Mouse (Mus musculus): ENCODE measurements around the gene Itgb2l. TPM values are rescaled to one million over a fixed set of nuclear protein-coding genes. Genes with fewer than 3 reads are reported as not detected.
A peak's percentile ranks its signal among the peaks of the same experiment; 100 is the strongest.

Gene Itgb2l
- polyA plus RNA-seq, 1 experiment: 0.23 TPM

DNA sequence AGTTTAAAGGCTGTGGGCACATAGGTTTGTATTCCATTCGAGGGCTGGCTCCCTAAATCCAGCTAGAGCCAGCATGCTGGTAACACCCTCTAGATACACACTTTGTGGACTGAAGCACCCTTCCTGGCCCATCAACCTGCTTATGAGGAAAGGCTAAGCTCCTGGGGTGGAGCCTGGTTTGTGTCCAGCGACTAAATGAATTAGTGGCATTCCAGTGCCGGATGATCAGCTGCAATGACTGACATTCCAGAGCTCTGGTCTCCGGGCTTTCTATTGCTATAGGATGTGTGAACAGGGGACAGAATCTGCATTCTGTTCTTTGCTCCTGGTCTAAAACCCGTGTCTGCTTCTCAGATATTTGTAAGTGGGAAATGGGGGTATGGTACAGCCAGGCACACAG lies 28.9 kb upstream of the Itgb2l start:
- TF ChIP-seq POLR2A (IDR thresholded peaks at IDR 0.05; ENCODE audit: low read depth, low read length): no peak
- no peak for TF ChIP-seq CTCF (IDR thresholded peaks at IDR 0.05; ENCODE audit: extremely low read depth, insufficient read length, insufficient replicate concordance, low read depth, low read length)
- 20% methylated on average over 5 of the region's 5 CpGs for WGBS
- H3K36me3 ChIP-seq (ENCODE audit: control insufficient read depth, insufficient read depth, low read length): no peaks in the 10 kb centered on the region
- H3K4me3 ChIP-seq (ENCODE audit: low read depth, low read length): no peak overlapping the region
- H3K27ac ChIP-seq (ENCODE audit: insufficient read depth, low read depth, low read length): no peak overlapping the region
- no peaks in the 10 kb centered on the region for H3K4me1 ChIP-seq (ENCODE audit: control insufficient read depth, insufficient read depth, insufficient read length, low read length)
- no peaks in the 10 kb centered on the region for H3K27me3 ChIP-seq (ENCODE audit: control insufficient read depth, insufficient read depth, low read length)

GRCm38 (mm10) chr16:96469640-96470039 lies 26.2 kb upstream of the Itgb2l start:
- peak; percentile 15; the same call in 1 of the 2 replicates for TF ChIP-seq CTCF (IDR thresholded peaks at IDR 0.05; ENCODE audit: extremely low read depth, insufficient read length, insufficient replicate concordance, low read depth, low read length)
- no peak for TF ChIP-seq POLR2A (IDR thresholded peaks at IDR 0.05; ENCODE audit: low read depth, low read length)
- Histone ChIP-seq H3K4me1 (ENCODE audit: control insufficient read depth, insufficient read depth, insufficient read length, low read length) (no peaks in the 10 kb centered on the region), H3K27me3 (ENCODE audit: control insufficient read depth, insufficient read depth, low read length) (no peaks in the 10 kb centered on the region), H3K36me3 (ENCODE audit: control insufficient read depth, insufficient read depth, low read length) (no peaks in the 10 kb centered on the region), H3K4me3 (ENCODE audit: low read depth, low read length) (no peak overlapping the region), H3K27ac (ENCODE audit: insufficient read depth, low read depth, low read length) (no peak overlapping the region)
- 43% methylated on average over 4 of the region's 4 CpGs for WGBS

GRCm38 (mm10) chr16:96468698-96469097 lies 25.3 kb upstream of the Itgb2l start:
- WGBS: 70% methylated on average over 4 of the region's 4 CpGs
- Histone ChIP-seq H3K27ac (ENCODE audit: insufficient read depth, low read depth, low read length) (no peak overlapping the region), H3K36me3 (ENCODE audit: control insufficient read depth, insufficient read depth, low read length) (no peaks in the 10 kb centered on the region), H3K4me3 (ENCODE audit: low read depth, low read length) (no peak overlapping the region), H3K27me3 (ENCODE audit: control insufficient read depth, insufficient read depth, low read length) (no peaks in the 10 kb centered on the region; the same call in 1 of the 2 replicates), H3K4me1 (ENCODE audit: control insufficient read depth, insufficient read depth, insufficient read length, low read length) (no peaks in the 10 kb centered on the region)
- no peak for TF ChIP-seq POLR2A (IDR thresholded peaks at IDR 0.05; ENCODE audit: low read depth, low read length)
- no peak for TF ChIP-seq CTCF (IDR thresholded peaks at IDR 0.05; ENCODE audit: extremely low read depth, insufficient read length, insufficient replicate concordance, low read depth, low read length)

GRCm38 (mm10) chr16:96468011-96468410 lies 24.6 kb upstream of the Itgb2l start:
- no peak overlapping the region for H3K27ac ChIP-seq (ENCODE audit: insufficient read depth, low read depth, low read length)
- no peak overlapping the region for H3K4me3 ChIP-seq (ENCODE audit: low read depth, low read length)
- 52% methylated on average over 4 of the region's 4 CpGs for WGBS

DNA sequence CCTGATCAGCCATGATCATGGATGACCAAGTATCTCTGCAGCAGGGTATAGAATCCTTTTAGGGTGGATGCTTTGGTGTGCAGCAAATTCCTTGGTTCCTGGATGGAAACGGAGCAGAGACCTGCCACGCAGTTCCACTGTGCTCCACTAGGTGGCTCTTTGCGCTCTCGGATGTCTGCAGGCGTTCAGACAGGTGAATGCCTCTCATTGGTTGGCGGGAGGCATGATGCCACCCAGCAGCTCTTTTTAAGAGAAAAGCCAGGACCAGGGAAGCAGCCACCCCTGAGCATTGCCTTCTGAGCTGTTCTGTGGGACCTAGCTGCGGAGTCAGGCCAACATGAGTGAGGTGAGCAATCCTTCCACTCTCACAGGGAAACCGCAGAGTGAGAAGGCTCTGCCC lies 24.0 kb upstream of the Itgb2l start, which contains the start of gene Pcp4:
Pcp4 (plus strand) TSS at position 162 of the 400 bp plus-strand sequence.
- Histone ChIP-seq H3K4me3 (ENCODE audit: low read depth, low read length) (no peak within 1 kb of the TSS), H3K4me1 (ENCODE audit: control insufficient read depth, insufficient read depth, insufficient read length, low read length) (no peaks in the 10 kb centered on the region), H3K36me3 (ENCODE audit: control insufficient read depth, insufficient read depth, low read length) (no peaks in the 10 kb centered on the region), H3K27ac (ENCODE audit: insufficient read depth, low read depth, low read length) (no peak within 1 kb of the TSS), H3K27me3 (ENCODE audit: control insufficient read depth, insufficient read depth, low read length) (no peaks in the 10 kb centered on the region; the same call in 1 of the 2 replicates)
- TF ChIP-seq POLR2A (IDR thresholded peaks at IDR 0.05; ENCODE audit: low read depth, low read length): no peak
- TF ChIP-seq CTCF (IDR thresholded peaks at IDR 0.05; ENCODE audit: extremely low read depth, insufficient read length, insufficient replicate concordance, low read depth, low read length): peak; percentile 93
- WGBS: 13% methylated on average over 8 of the region's 8 CpGs

More at GRCm38 (mm10) chr16:96468011-96468410, 24.6 kb upstream of the Itgb2l start:
- Histone ChIP-seq H3K36me3 (ENCODE audit: control insufficient read depth, insufficient read depth, low read length) (no peaks in the 10 kb centered on the region), H3K27me3 (ENCODE audit: control insufficient read depth, insufficient read depth, low read length) (no peaks in the 10 kb centered on the region; the same call in 1 of the 2 replicates), H3K4me1 (ENCODE audit: control insufficient read depth, insufficient read depth, insufficient read length, low read length) (no peaks in the 10 kb centered on the region)
- TF ChIP-seq CTCF (IDR thresholded peaks at IDR 0.05; ENCODE audit: extremely low read depth, insufficient read length, insufficient replicate concordance, low read depth, low read length): no peak
- TF ChIP-seq POLR2A (IDR thresholded peaks at IDR 0.05; ENCODE audit: low read depth, low read length): no peak

- TF ChIP-seq CTCF (IDR thresholded peaks at IDR 0.05; ENCODE audit: extremely low read depth, insufficient read length, insufficient replicate concordance, low read depth, low read length): no peak
- TF ChIP-seq POLR2A (IDR thresholded peaks at IDR 0.05; ENCODE audit: low read depth, low read length): no peak
- 36% methylated on average over 3 of the region's 3 CpGs for WGBS
- H3K4me3 ChIP-seq (ENCODE audit: low read depth, low read length): no peak overlapping the region
- H3K36me3 ChIP-seq (ENCODE audit: control insufficient read depth, insufficient read depth, low read length): no peaks in the 10 kb centered on the region
- no peak overlapping the region for H3K27ac ChIP-seq (ENCODE audit: insufficient read depth, low read depth, low read length)
- no peaks in the 10 kb centered on the region for H3K4me1 ChIP-seq (ENCODE audit: control insufficient read depth, insufficient read depth, insufficient read length, low read length)
- no peaks in the 10 kb centered on the region; the same call in 1 of the 2 replicates for H3K27me3 ChIP-seq (ENCODE audit: control insufficient read depth, insufficient read depth, low read length)
These were observed 17.4 kb upstream of the Itgb2l start for GRCm38 (mm10) chr16:96460788-96461187.

GRCm38 (mm10) chr16:96459356-96459755 lies 15.9 kb upstream of the Itgb2l start:
- no peaks in the 10 kb centered on the region for H3K36me3 ChIP-seq (ENCODE audit: control insufficient read depth, insufficient read depth, low read length)
- TF ChIP-seq POLR2A (IDR thresholded peaks at IDR 0.05; ENCODE audit: low read depth, low read length): no peak
- no peak for TF ChIP-seq CTCF (IDR thresholded peaks at IDR 0.05; ENCODE audit: extremely low read depth, insufficient read length, insufficient replicate concordance, low read depth, low read length)
- H3K27ac ChIP-seq (ENCODE audit: insufficient read depth, low read depth, low read length): no peak overlapping the region
- no peaks in the 10 kb centered on the region for H3K4me1 ChIP-seq (ENCODE audit: control insufficient read depth, insufficient read depth, insufficient read length, low read length)
- H3K27me3 ChIP-seq (ENCODE audit: control insufficient read depth, insufficient read depth, low read length): no peaks in the 10 kb centered on the region; the same call in 1 of the 2 replicates
- no peak overlapping the region for H3K4me3 ChIP-seq (ENCODE audit: low read depth, low read length)
- 81% methylated on average over 2 of the region's 2 CpGs for WGBS
